Mouse (Mus musculus) testis, adult 2 months (tissue): ENCODE measurements around the gene Gm9945.

Experiments used
- CTCF ChIP-seq: fragments of 200-500 bp; IDR thresholded peaks from 2 replicates; pipeline ENCODE4 v1.5.1; 2012; ENCODE audit warnings: low read depth, mild to moderate bottlenecking, inconsistent platforms, low read length, moderate library complexity; ENCODE audit not compliant: control insufficient read depth, insufficient read depth, insufficient replicate concordance
- POLR2A ChIP-seq: fragments of 200-500 bp; IDR thresholded peaks from 2 replicates; pipeline ENCODE4 v1.6.1; 2012; ENCODE audit warnings: low read depth, mild to moderate bottlenecking, inconsistent platforms, low read length, moderate library complexity; ENCODE audit not compliant: control insufficient read depth

GRCm38 (mm10) chr11:53446183-53446582, 33.8 kb upstream of the Gm9945 start:
- TF ChIP-seq CTCF (no peak), POLR2A (no peak)
